Mouse (Mus musculus): ENCODE data around the gene Spryd3.

- TF ChIP-seq CTCF (IDR thresholded peaks at IDR 0.05; ENCODE audit: control insufficient read depth, insufficient read depth, insufficient replicate concordance, low read depth, low read length) = no peak
- no peak for TF ChIP-seq POLR2A (IDR thresholded peaks at IDR 0.05; ENCODE audit: control insufficient read depth, low read depth, low read length)
Observed at GRCm38 (mm10) chr15:102167620-102168021, 31.6 kb upstream of the Spryd3 start.
